Mouse (Mus musculus) cerebellum, postnatal 25 days (tissue): ENCODE results near the gene Rilpl1.
A peak's percentile ranks its signal among the peaks of the same experiment; 100 is the strongest.

Experiments used
- DNase-seq, 2 experiments: peaks; one replicate each; pipeline ENCODE4 v3.0.0; 2021; ENCODE audit warnings: mixed read lengths in 2 of 2

Rilpl1 gene

GRCm38 (mm10) chr5:124450051-124450450, 81.1 kb downstream of the Rilpl1 start:
- DNase-seq = peak; percentile 49 to 54

DNA sequence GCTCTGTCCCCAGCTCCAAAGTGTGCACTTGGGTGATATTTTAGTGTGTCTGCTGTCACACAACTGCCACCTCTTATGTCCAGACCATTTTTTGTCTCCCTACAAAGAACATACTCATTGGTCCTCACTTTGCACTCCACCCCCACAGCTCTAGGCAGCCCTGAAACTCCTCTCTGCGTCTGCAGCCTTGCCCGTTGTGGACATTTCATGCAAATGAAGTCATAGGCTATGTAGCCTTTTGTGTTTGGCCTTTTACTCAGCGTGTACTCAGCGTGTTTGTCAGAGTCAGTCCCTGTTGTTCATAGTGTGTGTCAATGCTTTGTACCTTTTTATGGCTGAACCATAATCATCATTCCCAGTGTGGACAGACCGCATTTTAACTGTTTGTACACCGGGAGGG, 81.7 kb downstream of the Rilpl1 start:
- no peak for DNase-seq

- DNase-seq = peak; percentile 50 to 65
Measured at GRCm38 (mm10) chr5:124446301-124446881, 84.8 kb downstream of the Rilpl1 start.

GRCm38 (mm10) chr5:124445621-124446293, 85.4 kb downstream of the Rilpl1 start:
- DNase-seq = peak; percentile 70 to 73

- peak; percentile 85 to 92 for DNase-seq
Measured at GRCm38 (mm10) chr5:124444661-124445561, 86.3 kb downstream of the Rilpl1 start.

- DNase-seq = no peak
Measured at GRCm38 (mm10) chr5:124444208-124444607, 87.0 kb downstream of the Rilpl1 start.
